In the genomic region with DNA sequence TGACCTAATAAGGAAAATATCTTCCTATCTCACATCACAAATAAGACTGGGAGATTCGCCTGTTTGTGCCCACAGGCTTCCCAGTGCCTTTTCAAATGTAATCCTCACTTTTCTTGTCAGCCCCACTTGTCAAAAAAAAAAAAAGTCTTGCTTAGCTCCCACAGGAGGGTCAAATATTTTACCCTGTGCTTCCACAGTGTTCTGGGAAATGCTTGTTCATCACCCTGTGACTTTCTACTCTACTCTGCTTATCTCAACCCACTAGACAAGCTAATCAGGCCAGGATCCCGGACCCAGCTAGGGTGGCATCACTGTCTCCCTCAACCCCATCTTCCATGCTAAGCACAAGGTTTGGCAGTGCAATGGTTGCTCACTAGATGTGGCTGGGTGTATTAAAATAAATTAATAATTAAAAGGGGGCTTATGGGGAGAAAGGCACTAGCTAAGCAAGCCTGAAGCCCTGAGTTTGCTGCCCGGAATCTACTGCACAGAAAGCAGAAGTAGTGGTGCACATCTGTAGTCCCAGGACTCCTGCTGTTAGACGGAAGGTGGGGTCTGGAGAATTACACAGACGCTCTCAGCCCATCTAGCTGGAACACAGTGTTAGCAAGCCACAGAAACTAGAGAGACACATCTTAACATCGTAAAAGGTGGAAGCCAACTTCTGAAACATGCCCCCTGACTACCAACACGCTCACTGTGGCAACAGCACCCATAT, we compare ENCODE assay signal across 29 mouse cellular contexts. TPM values are rescaled to one million over a fixed set of nuclear protein-coding genes. Genes with fewer than 3 reads are reported as not detected.
DNase-seq lines count a peak whose midpoint lies in the region; ATAC-seq lines count a peak whose summit lies in the region.
"Had no signal": no experiment of that assay in that cellular context is flagged by ENCODE, and none has a peak within 500 bp of the region (broad histone marks: within the 10 kb centered on the region; RNA-seq: fewer than 3 reads in every experiment).

No protein-coding gene starts in this region.

- no peaks in the 10 kb centered on the region for H3K27me3 ChIP-seq in heart, embryonic 12.5 days (replicated peaks)
- no peaks in the 10 kb centered on the region for H3K27me3 ChIP-seq in lung, embryonic 16.5 days (ENCODE audit: control insufficient read depth, insufficient read depth, low read depth, low read length)
- H3K27me3 ChIP-seq in kidney, embryonic 16.5 days (ENCODE audit: insufficient read depth, low read length) = no peaks in the 10 kb centered on the region
- H3K27me3 ChIP-seq: embryonic facial prominence, embryonic 15.5 days; heart, embryonic 15.5 days; hindbrain, embryonic 15.5 days; limb, embryonic 15.5 days; midbrain, embryonic 12.5 days had no signal

- H3K4me3 ChIP-seq in heart, embryonic 12.5 days = no peak overlapping the region
- H3K4me3 ChIP-seq in lung, embryonic 16.5 days (ENCODE audit: low read length) = no peak overlapping the region
- no peak overlapping the region for H3K4me3 ChIP-seq in kidney, embryonic 16.5 days (ENCODE audit: low read length)
- H3K4me3 ChIP-seq: embryonic facial prominence, embryonic 10.5 days; embryonic facial prominence, embryonic 15.5 days; forebrain, embryonic 12.5 days; heart, embryonic 15.5 days; hindbrain, embryonic 15.5 days; limb, embryonic 10.5 days; limb, embryonic 15.5 days; midbrain, embryonic 12.5 days had no signal

- intact Hi-C loops in heart, postnatal 14 days (cut with DNase I) = no loop called here

- H3K9ac ChIP-seq in heart, embryonic 12.5 days = no peak overlapping the region
- H3K9ac ChIP-seq in lung, embryonic 16.5 days (ENCODE audit: low read length) = no peak overlapping the region
- H3K9ac ChIP-seq in kidney, embryonic 16.5 days (replicated peaks; ENCODE audit: low read length) = no peak overlapping the region
- H3K9ac ChIP-seq: embryonic facial prominence, embryonic 15.5 days; forebrain, embryonic 12.5 days; forebrain, postnatal 0 days; heart, embryonic 15.5 days; hindbrain, embryonic 15.5 days; limb, embryonic 15.5 days; liver, embryonic 14.5 days; midbrain, embryonic 12.5 days had no signal

- peaks cover 25% of the 10 kb centered on the region for H3K4me1 ChIP-seq in heart, embryonic 12.5 days (replicated peaks)
- H3K4me1 ChIP-seq in lung, embryonic 16.5 days (replicated peaks; ENCODE audit: control insufficient read depth, insufficient read depth, low read length) = peaks cover 13% of the 10 kb centered on the region; the same call in 1 of the 2 replicates
- peaks cover 13% of the 10 kb centered on the region for H3K4me1 ChIP-seq in kidney, embryonic 16.5 days (ENCODE audit: insufficient read depth, low read length)

- WGBS in heart, embryonic 12.5 days = 62% methylated on average over 7 of the region's 7 CpGs
- 72% methylated on average over 7 of the region's 7 CpGs for WGBS in lung, embryonic 16.5 days
- WGBS in kidney, embryonic 16.5 days = 87% methylated on average over 7 of the region's 7 CpGs

- peak overlapping the region; percentile 5; the same call in 1 of the 2 replicates for H3K27ac ChIP-seq in heart, embryonic 12.5 days (ENCODE audit: poor library complexity, severe bottlenecking)
- H3K27ac ChIP-seq in lung, embryonic 16.5 days (ENCODE audit: low read length) = no peak overlapping the region
- no peak overlapping the region for H3K27ac ChIP-seq in kidney, embryonic 16.5 days (ENCODE audit: low read length)
- H3K27ac ChIP-seq: embryonic facial prominence, embryonic 10.5 days; embryonic facial prominence, embryonic 15.5 days; forebrain, embryonic 12.5 days; heart, embryonic 15.5 days; hindbrain, embryonic 15.5 days; limb, embryonic 10.5 days; limb, embryonic 15.5 days; liver, embryonic 14.5 days; midbrain, embryonic 12.5 days had no signal

- H3K9me3 ChIP-seq in heart, embryonic 12.5 days (replicated peaks) = no peaks in the 10 kb centered on the region
- no peaks in the 10 kb centered on the region for H3K9me3 ChIP-seq in lung, embryonic 16.5 days (ENCODE audit: control insufficient read depth, low read length)
- no peaks in the 10 kb centered on the region for H3K9me3 ChIP-seq in kidney, embryonic 16.5 days (ENCODE audit: low read length)
- H3K9me3 ChIP-seq: embryonic facial prominence, embryonic 10.5 days; embryonic facial prominence, embryonic 15.5 days; forebrain, embryonic 12.5 days; heart, embryonic 15.5 days; hindbrain, embryonic 15.5 days; limb, embryonic 10.5 days; limb, embryonic 15.5 days; midbrain, embryonic 12.5 days had no signal

- no peak for DNase-seq in heart, postnatal 14 days
- no peak for DNase-seq in lung, postnatal 36 days
- no peak for DNase-seq in ovary, postnatal 14 days (ENCODE audit: low spot score)
- DNase-seq: adrenal gland, postnatal 25 days; cerebellum, adult 11-12 months; cerebellum, adult 9-11 months; forebrain, postnatal 0 days; heart, postnatal 4 days; kidney, adult 8-10 months; kidney, postnatal 10 days; layer of hippocampus, postnatal 36 days; right cerebral cortex, adult 18-20 months; thymus, postnatal 14 days had no signal

- no peak overlapping the region for H3K4me2 ChIP-seq in heart, embryonic 12.5 days
- H3K4me2 ChIP-seq in lung, embryonic 16.5 days (ENCODE audit: low read depth, low read length) = no peak overlapping the region
- H3K4me2 ChIP-seq in kidney, embryonic 16.5 days (replicated peaks; ENCODE audit: low read depth, low read length) = no peak overlapping the region
- H3K4me2 ChIP-seq: embryonic facial prominence, embryonic 15.5 days; forebrain, embryonic 12.5 days; heart, embryonic 15.5 days; hindbrain, embryonic 15.5 days; limb, embryonic 15.5 days; midbrain, embryonic 12.5 days had no signal

- H3K36me3 ChIP-seq in heart, embryonic 12.5 days = no peaks in the 10 kb centered on the region
- no peaks in the 10 kb centered on the region for H3K36me3 ChIP-seq in lung, embryonic 16.5 days (ENCODE audit: control insufficient read depth, insufficient read depth, low read length)
- H3K36me3 ChIP-seq in kidney, embryonic 16.5 days (ENCODE audit: insufficient read depth, low read length) = no peaks in the 10 kb centered on the region
- H3K36me3 ChIP-seq: embryonic facial prominence, embryonic 10.5 days; embryonic facial prominence, embryonic 15.5 days; forebrain, embryonic 12.5 days; heart, embryonic 15.5 days; hindbrain, embryonic 15.5 days; limb, embryonic 10.5 days; limb, embryonic 15.5 days; midbrain, embryonic 12.5 days had no signal

- ATAC-seq in heart, embryonic 12.5 days (ENCODE audit: insufficient number of reproducible peaks, low FRiP score) = no peak
- ATAC-seq in lung, embryonic 16.5 days (ENCODE audit: low read depth) = peak; percentile 32; the same call in 1 of the 2 replicates
- ATAC-seq in common myeloid progenitor, adult 5-6 weeks (replicated peaks; ENCODE audit: low read depth, poor library complexity, severe bottlenecking) = peak; percentile 76
- peak; percentile 76 for ATAC-seq in megakaryocyte progenitor cell, adult 5-6 weeks (replicated peaks; ENCODE audit: poor library complexity)
- ATAC-seq in kidney, embryonic 16.5 days (ENCODE audit: low FRiP score, low TSS enrichment) = no peak
- ATAC-seq: forebrain, postnatal 0 days; inflammation-experienced regulatory T-cells, adult 6 months; lung, postnatal 0 days had no signal

RNA-seq across cellular contexts. Expression of a gene that starts 46.2 kb away (rescaled TPM):
- polyA plus RNA-seq in heart, embryonic 12.5 days (2016; fragmentation: Nextera tagmentation; extraction: Ambion mirVana) = 248 and 252 TPM in 2 replicates
- total RNA-seq in heart, postnatal 14 days (2021) = 100 to 1,000 TPM; 135 to 140 TPM
- 301 and 311 TPM in 2 replicates for polyA plus RNA-seq in lung, embryonic 16.5 days (2015; fragmentation: Nextera tagmentation; extraction: Ambion mirVana)
- total RNA-seq in common myeloid progenitor, adult 5-6 weeks (2017) = 292 and 293 TPM in 2 replicates
- total RNA-seq in megakaryocyte progenitor cell, adult 5-6 weeks (2015) = 436 and 450 TPM in 2 replicates
- 368 and 395 TPM in 2 replicates for total RNA-seq in megakaryocyte progenitor cell, adult 5-6 weeks (2017)
- polyA plus RNA-seq in kidney, embryonic 16.5 days (2015; fragmentation: Nextera tagmentation; extraction: Ambion mirVana) = 307 and 308 TPM in 2 replicates

Comparison
In these comparisons a context has a peak if more than half of its experiments do, and no peak if none do; other contexts are left out.
1. ATAC-seq: peak in lung, embryonic 16.5 days (single experiment), common myeloid progenitor, adult 5-6 weeks (single experiment) and megakaryocyte progenitor cell, adult 5-6 weeks (single experiment); none in heart, embryonic 12.5 days (single experiment) and kidney, embryonic 16.5 days (single experiment).